Mouse (Mus musculus) hindbrain, embryonic 14.5 days (tissue): ENCODE data around the gene Otud5. TPM values are rescaled to one million over a fixed set of nuclear protein-coding genes. Genes with fewer than 3 reads are reported as not detected.

Source experiments
- ATAC-seq: fragments of 200-750 bp; cut with Nextera tagmentation; 2 replicates; pipeline ENCODE4 v1.8.0; 2017; ENCODE audit warnings: moderate number of reproducible peaks, mild to moderate bottlenecking, moderate TSS enrichment, moderate library complexity; ENCODE audit not compliant: low FRiP score
- DNase-seq: peaks from one replicate; pipeline ENCODE4 v3.0.0-alpha.2; 2015; ENCODE audit warnings: low spot score
- H3K27ac ChIP-seq: fragments of 300-500 bp; sonication (generic); 2 replicates; pipeline ENCODE4 v1.5.1; 2014; ENCODE audit warnings: mild to moderate bottlenecking, moderate library complexity
- H3K27me3 ChIP-seq: fragments of 300-500 bp; sonication (generic); 2 replicates; pipeline ENCODE4 v1.6.1; 2014; ENCODE audit warnings: mild to moderate bottlenecking, low read length, mixed read lengths; ENCODE audit not compliant: control insufficient read depth, insufficient read depth
- H3K36me3 ChIP-seq: fragments of 300-500 bp; sonication (generic); replicated peaks from 2 replicates; pipeline ENCODE4 v1.6.1; 2014; ENCODE audit not compliant: control insufficient read depth, insufficient read depth
- H3K4me1 ChIP-seq: fragments of 300-500 bp; sonication (generic); replicated peaks from 2 replicates; pipeline ENCODE4 v1.6.1; 2014; ENCODE audit warnings: antibody characterized with exemption, low read length, mixed read lengths; ENCODE audit not compliant: control insufficient read depth, insufficient read depth
- H3K4me2 ChIP-seq: fragments of 300-500 bp; sonication (generic); replicated peaks from 2 replicates; pipeline ENCODE4 v1.6.1; 2014; ENCODE audit warnings: mild to moderate bottlenecking, moderate library complexity
- H3K4me3 ChIP-seq: fragments of 300-500 bp; sonication (generic); replicated peaks from 2 replicates; pipeline ENCODE4 v1.5.1; 2014; ENCODE audit warnings: mild to moderate bottlenecking, low read length
- H3K9ac ChIP-seq: fragments of 300-500 bp; sonication (generic); 2 replicates; pipeline ENCODE4 v1.6.1; 2014
- H3K9me3 ChIP-seq: fragments of 300-500 bp; sonication (generic); 2 replicates; pipeline ENCODE4 v1.6.1; 2016; ENCODE audit warnings: low read length; ENCODE audit not compliant: control insufficient read depth
- WGBS: fragments of 180-500 bp; shearing (Covaris S2); extraction: QIAGEN DNeasy Blood & Tissue Kit; methylation state at CpG from one replicate; pipeline ENCODE4 v1.1.7; 2014; 5-methylcytosine and 5-hydroxymethylcytosine counted together
- polyA plus RNA-seq: library from polyadenylated mRNA; unstranded; fragments of >200 nt; fragmentation: Nextera tagmentation; extraction: Ambion mirVana; gene quantifications from 2 replicates; pipeline ENCODE4 v1.2.1, GENCODE M21; 2014

Gene Otud5
- polyA plus RNA-seq, 1 experiment from 2014 or later = 30.8 TPM

DNA sequence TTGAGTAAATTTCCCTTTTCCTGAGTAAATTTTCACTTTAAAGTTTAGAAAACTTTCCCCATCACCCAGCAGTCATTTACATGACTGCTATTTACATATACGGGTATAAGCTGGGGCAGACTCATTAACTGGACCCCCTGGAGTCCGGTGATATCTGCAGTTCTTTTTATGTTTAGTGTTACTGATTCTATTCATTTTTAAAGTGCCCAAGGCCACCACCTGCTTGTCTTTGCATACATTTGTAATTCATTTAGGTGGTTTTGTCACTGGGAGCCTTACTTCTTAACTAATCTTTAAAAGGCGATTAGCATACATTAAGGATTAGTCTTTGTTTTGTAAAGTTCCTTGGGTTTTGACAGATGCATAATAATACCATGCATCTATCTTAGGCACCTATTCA, 28.7 kb downstream of the Otud5 start:
- Histone ChIP-seq H3K27ac (no peak overlapping the region), H3K4me3 (no peak overlapping the region), H3K4me1 (no peaks in the 10 kb centered on the region), H3K36me3 (peaks cover 40% of the 10 kb centered on the region), H3K9ac (no peak overlapping the region), H3K9me3 (no peaks in the 10 kb centered on the region), H3K4me2 (no peak overlapping the region), H3K27me3 (no peaks in the 10 kb centered on the region)
- DNase-seq (no peak), ATAC-seq (no peak)
- 36% methylated on average over 3 of the region's 3 CpGs for WGBS

DNA sequence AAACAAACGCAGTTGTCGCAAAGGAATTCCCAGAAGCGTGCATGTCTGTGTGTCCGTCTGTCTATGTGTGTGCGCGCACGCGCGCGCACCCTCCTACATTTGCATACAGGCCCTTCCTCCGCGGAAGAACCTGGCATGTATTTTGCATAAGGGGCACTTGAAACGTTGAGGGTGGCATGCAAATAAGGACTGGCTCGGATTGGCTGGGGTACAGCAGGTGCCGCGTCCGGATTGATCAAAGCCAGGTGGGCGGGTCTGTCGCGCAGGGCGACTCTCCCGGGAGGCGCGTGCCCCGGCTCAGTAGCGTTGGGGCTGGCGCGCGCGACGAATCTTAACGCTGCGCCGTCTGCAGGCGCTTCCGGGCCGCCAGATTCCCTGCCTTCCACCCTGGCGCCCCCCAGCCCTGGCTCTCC, 36.8 kb downstream of the Otud5 start, which contains the start of gene Pim2:
Pim2 (plus strand) TSS at position 256 of the 413 bp plus-strand sequence.
- Histone ChIP-seq H3K27ac (peak within 1 kb of the TSS; percentile 51), H3K4me1 (peaks cover 11% of the 10 kb centered on the region; the same call in 1 of the 2 replicates), H3K9me3 (no peaks in the 10 kb centered on the region), H3K36me3 (peaks cover 15% of the 10 kb centered on the region), H3K9ac (peak within 1 kb of the TSS; percentile 58), H3K4me3 (peak within 1 kb of the TSS; percentile 51), H3K27me3 (no peaks in the 10 kb centered on the region), H3K4me2 (peak within 1 kb of the TSS; percentile 86)
- WGBS = 11% methylated on average over 37 of the region's 38 CpGs
- ATAC-seq (peak; percentile 91), DNase-seq (peak; percentile 76)

DNA sequence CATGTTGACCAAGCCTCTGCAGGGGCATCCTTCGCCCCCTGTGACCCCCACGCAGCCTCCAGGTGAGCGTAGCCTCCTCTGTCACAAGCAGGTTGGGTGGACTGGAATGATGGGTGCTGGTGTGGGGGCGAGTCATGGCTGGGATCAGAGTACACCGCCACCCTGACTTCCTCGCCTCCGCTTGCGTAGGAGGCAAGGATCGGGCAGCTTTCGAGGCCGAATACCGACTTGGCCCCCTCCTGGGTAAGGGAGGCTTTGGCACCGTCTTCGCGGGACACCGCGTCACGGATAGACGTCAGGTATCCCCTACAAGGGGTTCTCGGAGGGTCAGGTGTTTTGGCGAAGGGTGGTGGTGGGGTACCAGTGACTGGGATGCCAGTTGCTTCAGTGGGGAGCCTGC, 37.3 kb downstream of the Otud5 start:
- no peak overlapping the region for H3K27ac ChIP-seq
- H3K4me1 ChIP-seq = peaks cover 11% of the 10 kb centered on the region; the same call in 1 of the 2 replicates
- DNase-seq (no peak), ATAC-seq (peak; percentile 60; the same call in 1 of the 2 replicates)
- H3K4me2 ChIP-seq = peak overlapping the region; percentile 86
- no peaks in the 10 kb centered on the region for H3K9me3 ChIP-seq
- H3K4me3 ChIP-seq = peak overlapping the region; percentile 51
- no peaks in the 10 kb centered on the region for H3K27me3 ChIP-seq
- WGBS = 23% methylated on average over 21 of the region's 21 CpGs
- peak overlapping the region; percentile 58 for H3K9ac ChIP-seq
- peaks cover 11% of the 10 kb centered on the region for H3K36me3 ChIP-seq

DNA sequence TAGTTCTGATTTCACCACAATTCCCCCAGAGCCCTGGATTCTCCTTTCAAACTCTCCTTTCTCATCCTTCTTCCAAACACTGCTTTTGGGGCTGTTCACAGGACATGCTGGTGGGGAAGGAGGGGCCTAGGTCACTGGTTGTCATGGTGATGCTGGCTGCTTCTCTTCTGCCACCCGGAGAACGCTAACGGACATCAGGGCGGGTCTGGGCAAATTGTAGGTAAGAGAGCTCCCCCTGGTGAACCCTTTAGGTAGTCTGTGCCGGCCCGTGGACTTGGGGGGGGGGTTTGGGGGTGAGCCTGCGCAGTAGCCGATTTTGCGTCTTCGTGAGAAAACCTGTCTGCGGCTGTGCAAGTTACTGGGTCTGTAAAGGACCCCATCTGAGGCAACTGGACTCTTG, 38.7 kb downstream of the Otud5 start:
- H3K9ac ChIP-seq = peak overlapping the region; percentile 28
- peak overlapping the region; percentile 86 for H3K4me2 ChIP-seq
- ATAC-seq = peak; percentile 51
- H3K36me3 ChIP-seq = no peaks in the 10 kb centered on the region
- WGBS = 16% methylated on average over 11 of the region's 11 CpGs
- peak; percentile 71 for DNase-seq
- no peaks in the 10 kb centered on the region for H3K9me3 ChIP-seq
- peaks cover 13% of the 10 kb centered on the region; the same call in 1 of the 2 replicates for H3K4me1 ChIP-seq
- peak overlapping the region; percentile 51 for H3K4me3 ChIP-seq
- peak overlapping the region; percentile 14; the same call in 1 of the 2 replicates for H3K27ac ChIP-seq
- H3K27me3 ChIP-seq = no peaks in the 10 kb centered on the region

DNA sequence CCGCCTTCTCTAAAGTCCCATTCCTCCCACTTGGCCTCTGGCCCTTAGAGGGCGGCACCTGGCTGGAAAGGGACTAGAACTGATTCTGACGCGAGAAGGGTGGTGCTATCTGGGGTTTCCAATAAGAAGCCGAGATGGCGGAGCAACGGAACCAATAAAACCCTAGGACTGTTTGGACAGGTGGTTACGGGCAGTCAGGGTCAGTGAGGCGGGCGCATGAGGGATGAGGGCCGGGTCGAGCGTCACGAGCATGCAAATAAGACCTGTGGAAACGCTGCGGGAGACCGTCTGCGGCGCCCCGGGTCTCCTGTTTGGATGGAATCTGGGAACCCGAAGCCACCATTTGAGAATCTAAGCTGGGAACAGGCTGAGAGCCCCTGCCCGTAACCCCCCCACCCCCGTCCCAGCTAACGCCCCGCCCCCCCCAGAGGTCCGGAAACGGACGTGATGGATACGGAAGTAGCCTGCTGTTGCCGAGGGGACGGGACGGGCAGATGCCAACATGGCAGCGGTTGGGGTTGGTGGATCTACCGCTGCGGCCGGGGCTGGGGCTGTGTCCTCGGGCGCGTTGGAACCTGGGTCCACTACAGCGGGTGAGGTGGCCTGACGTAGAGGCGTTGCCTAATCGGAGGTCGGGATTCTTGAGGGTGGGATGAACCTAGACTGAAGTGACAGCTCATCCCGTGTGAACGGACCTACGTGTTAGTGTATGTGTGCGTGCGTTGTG, 42.8 kb downstream of the Otud5 start, which contains the start of gene Slc35a2:
Slc35a2 (plus strand) TSS at position 188 of the 727 bp plus-strand sequence.
- Histone ChIP-seq H3K9me3 (no peaks in the 10 kb centered on the region), H3K4me3 (peak within 1 kb of the TSS; percentile 55), H3K4me1 (peaks cover 11% of the 10 kb centered on the region; the same call in 1 of the 2 replicates), H3K36me3 (no peaks in the 10 kb centered on the region), H3K4me2 (peak within 1 kb of the TSS; percentile 60), H3K27me3 (no peaks in the 10 kb centered on the region), H3K27ac (peak within 1 kb of the TSS; percentile 91), H3K9ac (peak within 1 kb of the TSS; percentile 60)
- WGBS = 27% methylated on average over 49 of the region's 49 CpGs
- DNase-seq (peak; percentile 58), ATAC-seq (peak; percentile 88)

DNA sequence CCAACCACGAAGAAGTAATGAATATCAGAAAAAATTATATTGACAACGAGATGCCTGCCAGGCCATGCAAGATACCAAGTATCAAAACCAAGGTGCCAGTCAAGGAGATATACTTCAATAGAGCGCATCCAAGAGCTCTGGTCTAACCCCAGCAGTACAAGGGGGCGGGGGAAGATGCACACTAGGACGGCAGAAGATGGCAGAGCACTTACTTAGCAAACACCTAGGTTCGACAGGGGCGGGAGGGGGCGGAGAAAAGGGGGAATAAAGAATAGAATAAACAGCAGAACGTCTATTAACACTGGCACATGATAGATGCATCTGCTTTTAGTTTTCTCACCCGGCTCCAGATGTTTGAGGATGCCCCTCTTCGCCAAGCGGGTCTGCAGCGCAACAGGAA, 57.0 kb downstream of the Otud5 start:
- WGBS = 34% methylated on average over 13 of the region's 13 CpGs
- DNase-seq = no peak
- Histone ChIP-seq H3K4me2 (peak overlapping the region; percentile 58), H3K27ac (peak overlapping the region; percentile 73), H3K9ac (peak overlapping the region; percentile 64), H3K4me1 (0 out of 2 replicates have a peak, but pooled peaks cover 6% of the 10 kb centered on the region), H3K36me3 (peaks cover 17% of the 10 kb centered on the region), H3K27me3 (no peaks in the 10 kb centered on the region), H3K4me3 (peak overlapping the region; percentile 55), H3K9me3 (no peaks in the 10 kb centered on the region)
- no peak for ATAC-seq

DNA sequence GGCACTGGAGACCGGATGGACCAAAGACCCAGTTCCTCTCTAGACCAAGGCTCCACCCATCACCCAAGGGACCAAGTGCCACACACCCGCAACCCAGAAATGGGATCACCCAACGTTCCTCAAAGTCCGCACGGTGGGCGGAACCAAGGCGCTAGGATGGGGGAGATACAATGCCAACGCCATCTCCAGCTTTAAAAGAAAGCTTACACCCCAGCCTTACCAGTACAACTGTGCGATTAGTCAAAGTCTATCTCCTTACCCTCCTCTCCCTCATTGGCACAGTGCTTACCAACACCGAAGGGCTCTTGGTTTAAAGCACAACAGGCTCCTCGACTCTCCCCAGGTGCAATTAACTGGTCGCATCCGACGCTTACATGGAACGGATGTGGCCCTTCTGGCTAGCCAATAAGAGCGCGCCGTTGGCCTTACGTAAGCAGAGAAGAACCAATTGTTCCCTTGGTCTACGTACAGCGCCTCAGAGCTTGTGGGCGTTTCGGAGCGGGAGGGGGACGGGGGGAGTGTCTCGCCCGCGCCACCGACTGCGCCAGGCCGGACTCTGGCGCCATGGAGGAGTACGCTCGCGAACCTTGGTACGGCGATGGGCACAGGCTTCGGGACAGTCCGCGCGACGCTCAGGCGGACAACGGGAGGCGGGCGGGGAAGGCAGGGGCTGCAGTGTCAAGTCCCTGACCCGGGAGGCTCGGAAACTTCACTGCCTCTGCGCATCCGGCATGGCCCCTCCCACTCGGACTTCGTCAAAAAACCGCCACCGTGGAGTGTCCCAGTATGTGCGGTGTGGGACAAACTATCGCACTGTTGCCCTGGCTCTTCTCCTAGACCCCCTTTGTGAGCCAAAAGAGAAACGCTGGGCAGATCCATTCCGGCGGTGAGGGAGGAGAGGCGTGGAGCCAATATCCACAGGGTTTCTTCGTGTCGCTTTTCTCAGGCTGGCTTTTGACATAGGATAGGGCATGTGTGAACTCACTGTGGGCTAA, 58.0 kb downstream of the Otud5 start, which contains the start of the genes Pqbp1 and Timm17b:
Pqbp1 (minus strand) TSS at position 390 of the 995 bp plus-strand sequence.
Timm17b (plus strand) TSS at position 478 of the 995 bp plus-strand sequence.
- DNase-seq (peak; percentile 85), ATAC-seq (peak; percentile 97)
- Histone ChIP-seq H3K36me3 (peaks cover 15% of the 10 kb centered on the region), H3K27ac (peak within 1 kb of the TSS; percentile 73), H3K9me3 (no peaks in the 10 kb centered on the region), H3K4me1 (0 out of 2 replicates have a peak, but pooled peaks cover 6% of the 10 kb centered on the region), H3K27me3 (no peaks in the 10 kb centered on the region), H3K4me2 (peak within 1 kb of the TSS; percentile 58), H3K4me3 (peak within 1 kb of the TSS; percentile 55), H3K9ac (peak within 1 kb of the TSS; percentile 64)
- 16% methylated on average over 59 of the region's 62 CpGs for WGBS

DNA sequence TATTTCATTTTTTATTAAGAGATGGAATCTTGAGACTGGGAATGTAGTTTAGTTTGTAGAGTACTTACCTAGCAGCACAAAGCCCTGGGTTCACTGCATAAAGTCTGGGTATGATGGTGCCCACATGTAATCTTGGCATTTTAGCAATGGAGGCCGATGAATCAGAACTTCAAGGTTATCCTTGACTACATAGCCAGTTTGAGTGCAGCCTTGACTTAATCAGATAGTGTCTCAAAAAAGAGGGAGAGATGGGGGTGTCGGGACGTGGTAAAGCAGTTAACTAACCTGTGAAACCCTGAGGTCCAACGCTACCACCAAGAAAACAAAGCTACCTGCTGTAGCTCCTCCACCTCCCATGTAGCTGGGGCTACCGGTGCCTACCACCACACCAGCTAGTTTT, 63.3 kb downstream of the Otud5 start:
- H3K4me2 ChIP-seq = no peak overlapping the region
- no peaks in the 10 kb centered on the region for H3K9me3 ChIP-seq
- no peak overlapping the region for H3K27ac ChIP-seq
- DNase-seq = no peak
- ATAC-seq = no peak
- H3K36me3 ChIP-seq = peaks cover 4% of the 10 kb centered on the region
- H3K4me3 ChIP-seq = no peak overlapping the region
- no peak overlapping the region for H3K9ac ChIP-seq
- H3K27me3 ChIP-seq = no peaks in the 10 kb centered on the region
- H3K4me1 ChIP-seq = no peaks in the 10 kb centered on the region
- 86% methylated on average over 5 of the region's 5 CpGs for WGBS
